Mouse (Mus musculus) spleen, adult 2 months (tissue): ENCODE data around the gene Mb21d2. TPM values are rescaled to one million over a fixed set of nuclear protein-coding genes. Genes with fewer than 3 reads are reported as not detected.

Experiments
- DNase-seq, 2 experiments: peaks; one replicate each; pipeline versions ENCODE4 v3.0.0 to v3.0.0-alpha.2; 2012 to 2021; ENCODE audit warnings: low spot score in 2 of 2, low read depth in 1 of 2
- H3K27ac ChIP-seq: fragments of 200-500 bp; 2 replicates; pipeline ENCODE4 v1.5.1; 2012; ENCODE audit warnings: low read length, inconsistent platforms; ENCODE audit not compliant: insufficient read depth
- H3K27me3 ChIP-seq: fragments of 200-500 bp; 2 replicates; pipeline ENCODE4 v1.6.1; 2012; ENCODE audit warnings: mild to moderate bottlenecking, moderate library complexity, low read length, inconsistent platforms; ENCODE audit not compliant: control insufficient read depth, insufficient read depth
- H3K36me3 ChIP-seq: fragments of 200-500 bp; 2 replicates; pipeline ENCODE4 v1.6.1; 2012; ENCODE audit warnings: mild to moderate bottlenecking, low read length, inconsistent platforms; ENCODE audit not compliant: control insufficient read depth, insufficient read depth
- H3K4me1 ChIP-seq: fragments of 200-500 bp; 2 replicates; pipeline ENCODE4 v1.6.1; 2011; ENCODE audit warnings: inconsistent platforms; ENCODE audit not compliant: control insufficient read depth, insufficient read depth, insufficient read length
- H3K4me3 ChIP-seq: fragments of 200-500 bp; 2 replicates; pipeline ENCODE4 v1.5.1; 2011; ENCODE audit warnings: mild to moderate bottlenecking, inconsistent platforms; ENCODE audit not compliant: insufficient read depth, insufficient read length; ENCODE audit errors: extremely low read depth
- CTCF ChIP-seq: fragments of 200-500 bp; IDR thresholded peaks from 2 replicates; pipeline ENCODE4 v1.5.1; 2011; ENCODE audit warnings: mild to moderate bottlenecking, inconsistent platforms; ENCODE audit not compliant: insufficient read depth, insufficient read length, insufficient replicate concordance; ENCODE audit errors: extremely low read depth
- POLR2A ChIP-seq: fragments of 200-500 bp; IDR thresholded peaks from 2 replicates; pipeline ENCODE4 v1.6.1; 2011; ENCODE audit warnings: low read depth, low read length, inconsistent platforms
- WGBS: fragments of 180-500 bp; shearing (Covaris S2); methylation state at CpG from one replicate; pipeline ENCODE4 v1.1.7; 2018; 5-methylcytosine and 5-hydroxymethylcytosine counted together
- polyA plus RNA-seq: library from polyadenylated mRNA; depleted of rRNA; stranded (reverse); fragments of >200 nt; gene quantifications from 2 replicates; pipeline ENCODE4 v1.2.3, GENCODE M21; 2012

Mb21d2 gene
- polyA plus RNA-seq, 1 experiment, result 1.1 TPM

DNA sequence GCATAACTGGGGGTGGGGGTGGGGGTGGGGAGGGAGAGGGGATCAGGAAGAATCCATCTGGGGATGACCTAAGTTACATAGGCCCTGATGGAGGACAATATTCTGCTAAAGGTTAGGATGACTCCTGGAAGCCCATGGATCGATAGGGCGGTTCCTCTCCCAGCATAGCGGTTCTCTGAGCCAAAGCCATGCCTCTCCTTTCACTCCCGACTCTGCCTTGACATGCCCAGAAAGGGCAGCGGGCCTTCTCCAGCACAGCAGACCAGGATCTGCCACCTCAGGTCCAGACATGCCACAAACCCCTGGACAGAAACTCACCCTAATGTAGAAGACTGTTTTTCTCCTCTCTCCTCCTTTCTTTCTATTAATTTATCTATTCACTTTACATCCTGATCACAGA, 44.8 kb downstream of the Mb21d2 start:
- 90% methylated on average over 5 of the region's 5 CpGs for WGBS
- DNase-seq, result no peak
- Histone ChIP-seq H3K27me3 (no peaks in the 10 kb centered on the region), H3K36me3 (no peaks in the 10 kb centered on the region), H3K4me1 (no peaks in the 10 kb centered on the region), H3K4me3 (no peak overlapping the region), H3K27ac (no peak overlapping the region)
- TF ChIP-seq POLR2A, result no peak
- no peak for TF ChIP-seq CTCF

DNA sequence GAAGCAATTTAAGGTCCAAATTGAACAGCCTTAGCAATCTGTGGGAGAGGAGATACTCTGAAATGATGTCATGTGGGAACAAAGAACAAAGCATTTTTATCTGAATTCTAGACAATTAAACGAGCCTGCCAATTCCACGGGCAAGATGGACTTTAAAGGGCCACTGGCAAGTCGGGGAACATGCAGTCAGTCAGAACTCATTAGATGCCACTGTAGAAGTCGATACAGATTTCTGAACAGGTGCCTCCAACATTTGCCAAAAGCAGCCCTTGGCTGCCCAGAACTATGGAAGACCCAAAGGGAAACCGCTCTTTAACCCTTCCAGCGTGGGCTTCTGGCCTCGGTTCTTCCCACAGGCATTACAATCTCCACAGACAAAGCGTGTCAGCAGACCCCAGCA, 45.8 kb downstream of the Mb21d2 start:
- no peaks in the 10 kb centered on the region for H3K36me3 ChIP-seq
- WGBS, result 88% methylated on average over 8 of the region's 8 CpGs
- TF ChIP-seq CTCF (no peak), POLR2A (no peak)
- no peaks in the 10 kb centered on the region for H3K27me3 ChIP-seq
- no peaks in the 10 kb centered on the region for H3K4me1 ChIP-seq
- DNase-seq, result no peak
- no peak overlapping the region for H3K27ac ChIP-seq
- no peak overlapping the region for H3K4me3 ChIP-seq

DNA sequence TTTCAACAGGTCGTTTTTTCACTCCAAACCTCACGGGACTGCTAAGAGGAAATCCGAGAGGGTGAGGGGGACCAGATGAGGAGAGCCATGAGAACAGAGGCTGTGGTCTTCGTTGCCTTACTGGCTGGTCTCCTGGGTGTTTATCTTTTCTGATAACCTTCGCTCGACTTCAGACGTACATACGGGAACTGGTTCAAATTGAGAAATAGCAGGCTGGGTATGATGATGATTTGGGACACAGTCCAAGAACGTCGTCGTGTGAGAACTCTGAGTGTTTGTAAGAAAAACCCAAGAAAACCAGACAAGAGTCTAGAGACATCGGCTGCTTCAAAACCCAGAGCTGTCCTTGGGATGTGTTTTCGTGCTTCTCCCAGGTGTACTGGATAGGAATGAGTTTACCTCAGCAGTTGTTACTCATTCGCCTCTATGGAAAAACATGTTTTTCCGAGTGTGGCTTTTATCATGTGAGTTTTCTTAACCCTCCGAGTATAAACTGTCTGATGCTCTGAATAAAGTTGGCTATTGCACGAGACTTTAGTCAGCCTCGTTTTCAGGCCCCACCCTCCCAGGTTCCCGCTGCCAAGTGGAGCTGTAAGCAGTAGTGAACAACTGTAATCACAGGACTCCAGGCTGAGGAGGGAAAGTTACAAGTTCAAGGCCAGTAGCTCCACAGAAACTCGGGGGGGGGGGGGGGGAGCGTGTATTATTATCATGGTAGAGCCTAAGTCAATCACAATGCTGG, 46.6 kb downstream of the Mb21d2 start:
- Histone ChIP-seq H3K27me3 (no peaks in the 10 kb centered on the region), H3K36me3 (no peaks in the 10 kb centered on the region), H3K4me1 (no peaks in the 10 kb centered on the region), H3K27ac (no peak overlapping the region), H3K4me3 (no peak overlapping the region)
- TF ChIP-seq CTCF, result no peak
- DNase-seq, result no peak
- 87% methylated on average over 21 of the region's 21 CpGs for WGBS

DNA sequence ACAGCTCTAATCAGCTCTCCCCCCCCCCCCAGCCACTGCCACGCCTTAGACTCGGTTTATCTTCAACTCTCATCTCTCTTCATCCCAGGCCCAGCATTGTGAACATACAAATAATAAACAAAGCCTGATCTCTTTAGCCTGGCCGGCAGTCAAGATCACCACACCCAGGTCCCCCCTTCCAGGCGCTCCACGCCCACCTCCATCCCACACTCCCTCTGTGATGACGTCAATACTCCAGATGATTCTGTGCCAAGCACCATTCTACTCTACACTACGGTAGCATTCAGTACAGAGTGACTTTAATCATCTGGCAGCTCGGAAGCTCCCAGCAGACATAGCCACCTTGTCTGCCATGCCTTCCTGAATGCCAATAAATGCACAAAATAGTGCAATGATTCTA, 47.7 kb downstream of the Mb21d2 start:
- H3K4me3 ChIP-seq, result no peak overlapping the region
- H3K27ac ChIP-seq, result no peak overlapping the region
- no peaks in the 10 kb centered on the region for H3K36me3 ChIP-seq
- WGBS, result 88% methylated on average over 8 of the region's 8 CpGs
- no peaks in the 10 kb centered on the region for H3K4me1 ChIP-seq
- no peak for DNase-seq
- TF ChIP-seq CTCF (no peak), POLR2A (no peak)
- no peaks in the 10 kb centered on the region for H3K27me3 ChIP-seq

DNA sequence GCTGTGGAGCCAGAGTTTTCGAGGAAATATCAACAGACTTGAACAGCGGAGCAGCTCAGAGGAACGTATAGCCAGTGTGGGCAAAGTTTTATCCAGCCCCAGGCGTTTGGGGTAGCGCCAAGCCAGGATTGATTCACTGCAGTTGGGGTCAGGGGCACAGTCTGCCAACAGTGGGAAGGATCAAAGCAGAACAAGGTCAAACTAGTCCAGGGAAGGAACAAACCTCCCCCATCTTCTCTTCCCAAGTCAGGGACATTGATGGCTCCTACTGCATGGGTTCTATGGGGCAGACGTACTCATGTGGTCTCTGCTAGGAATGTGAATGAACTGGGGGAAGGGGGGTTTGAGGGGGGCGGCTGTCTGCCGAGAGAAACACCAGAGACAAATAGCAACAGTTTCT, 48.7 kb downstream of the Mb21d2 start:
- WGBS, result 36% methylated on average over 8 of the region's 8 CpGs
- no peak for DNase-seq
- H3K27me3 ChIP-seq, result no peaks in the 10 kb centered on the region
- H3K4me3 ChIP-seq, result no peak overlapping the region
- no peaks in the 10 kb centered on the region for H3K4me1 ChIP-seq
- TF ChIP-seq POLR2A, result no peak
- TF ChIP-seq CTCF, result no peak
- H3K27ac ChIP-seq, result no peak overlapping the region
- no peaks in the 10 kb centered on the region for H3K36me3 ChIP-seq

DNA sequence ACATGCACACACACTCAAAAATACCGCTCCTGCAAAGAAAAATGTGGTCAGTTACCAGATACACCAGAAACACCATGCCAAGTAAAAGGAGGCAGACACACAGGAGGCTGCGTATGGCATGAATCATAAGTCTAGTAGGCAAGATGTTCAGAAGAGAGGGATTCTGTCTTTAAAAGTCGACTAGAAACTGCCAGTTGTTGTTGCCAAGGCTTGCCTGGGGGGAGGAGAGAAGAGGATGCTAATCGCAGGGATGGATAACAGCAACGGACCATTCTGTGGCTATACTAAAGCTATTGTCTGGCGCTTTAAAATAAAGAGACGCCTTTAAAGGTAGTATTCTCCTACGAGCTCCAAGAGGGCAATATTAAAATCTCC, 49.2 kb downstream of the Mb21d2 start:
- no peak overlapping the region for H3K27ac ChIP-seq
- WGBS, result 75% methylated on average over 8 of the region's 8 CpGs

DNA sequence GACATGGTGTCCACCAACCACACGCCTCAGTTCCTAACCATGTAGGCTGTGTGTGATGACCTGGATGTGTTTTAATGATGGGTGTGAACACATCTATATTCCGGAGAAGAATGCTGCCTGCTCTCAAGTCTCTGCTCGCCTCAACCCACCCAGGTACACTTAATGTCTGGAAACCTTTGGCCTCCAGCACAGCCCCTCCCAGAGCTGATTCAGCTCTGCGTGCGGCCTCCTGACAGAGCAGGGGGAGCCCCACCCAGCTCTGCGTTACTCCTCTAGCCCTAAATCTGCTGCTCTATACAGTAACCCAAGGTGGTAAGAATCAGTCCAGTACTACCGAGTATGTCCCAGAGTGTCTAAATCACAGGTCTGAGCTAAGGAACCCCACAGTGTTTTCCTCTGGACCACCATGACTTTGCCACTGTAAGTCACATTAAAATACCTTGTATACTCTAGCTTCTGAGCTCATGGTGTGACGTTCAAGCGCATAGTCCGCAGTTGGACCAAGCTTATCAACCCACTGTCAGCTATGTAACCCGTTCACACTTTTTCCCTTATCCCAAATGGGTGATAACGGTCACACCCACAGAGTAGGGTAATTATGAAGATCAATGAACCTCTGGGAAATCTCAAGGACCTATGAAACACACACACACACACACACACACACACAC, 49.7 kb downstream of the Mb21d2 start:
- 93% methylated on average over 12 of the region's 12 CpGs for WGBS
- Histone ChIP-seq H3K27ac (no peak overlapping the region), H3K4me3 (no peak overlapping the region), H3K36me3 (no peaks in the 10 kb centered on the region), H3K27me3 (no peaks in the 10 kb centered on the region), H3K4me1 (no peaks in the 10 kb centered on the region)
- TF ChIP-seq POLR2A, result no peak
- TF ChIP-seq CTCF, result no peak
- DNase-seq, result no peak

More for the DNA sequence above, 49.2 kb downstream of the Mb21d2 start:
- Histone ChIP-seq H3K4me3 (no peak overlapping the region), H3K36me3 (no peaks in the 10 kb centered on the region), H3K27me3 (no peaks in the 10 kb centered on the region), H3K4me1 (no peaks in the 10 kb centered on the region)
- TF ChIP-seq CTCF (no peak), POLR2A (no peak)
- DNase-seq, result no peak
